Mouse (Mus musculus) hematopoietic stem cell, adult 5-6 weeks (primary cell): Measurements from ENCODE around the gene Mmp2. TPM values are rescaled to one million over a fixed set of nuclear protein-coding genes. Genes with fewer than 3 reads are reported as not detected.

ENCODE experiments used
- ATAC-seq, 2 experiments: fragments of 125-278 bp in 1 of 2; replicated peaks in 1 of 2; 2 replicates each; pipeline ENCODE4 v1.8.0; 2016 to 2017; ENCODE audit warnings: inconsistent platforms in 2 of 2, mild to moderate bottlenecking in 2 of 2, moderate number of reproducible peaks in 2 of 2, low read depth in 1 of 2, moderate TSS enrichment in 1 of 2; ENCODE audit not compliant: low FRiP score in 2 of 2, poor library complexity in 2 of 2, severe bottlenecking in 2 of 2, insufficient read depth in 1 of 2, low TSS enrichment in 1 of 2
- total RNA-seq: library from RNA; stranded (forward); fragments of 172-1452, 232-1000 nt; gene quantifications from 2 replicates; pipeline ENCODE4 v1.2.3, GENCODE M21; 2017

The Mmp2 gene
- total RNA-seq, 1 experiment from 2014 or later = 4.6 TPM

- ATAC-seq = no peak
These were observed 7.1 kb downstream of the Mmp2 start for GRCm38 (mm10) chr8:92834065-92834731.

- no peak for ATAC-seq
These were observed 7.9 kb downstream of the Mmp2 start for GRCm38 (mm10) chr8:92834786-92835500.

GRCm38 (mm10) chr8:92835901-92836300 is 8.8 kb downstream of the Mmp2 start:
- ATAC-seq = no peak

GRCm38 (mm10) chr8:92838616-92839015 is 11.5 kb downstream of the Mmp2 start:
- ATAC-seq = no peak

- no peak for ATAC-seq
These were observed 12.1 kb downstream of the Mmp2 start for GRCm38 (mm10) chr8:92839161-92839560.

- peak in 1 of 2 experiments; percentile 47; a peak in 2 of 4 replicates for ATAC-seq
These were observed 12.8 kb downstream of the Mmp2 start for GRCm38 (mm10) chr8:92839876-92840275.

- peak; percentile 74 to 77 for ATAC-seq
These were observed 19.6 kb downstream of the Mmp2 start for GRCm38 (mm10) chr8:92846684-92847083.

GRCm38 (mm10) chr8:92847299-92847698 is 20.2 kb downstream of the Mmp2 start:
- peak; percentile 73 to 74 for ATAC-seq

GRCm38 (mm10) chr8:92849261-92849660 is 22.2 kb downstream of the Mmp2 start:
- no peak for ATAC-seq

GRCm38 (mm10) chr8:92850239-92850638 is 23.1 kb downstream of the Mmp2 start:
- ATAC-seq = no peak

GRCm38 (mm10) chr8:92851381-92851780 is 24.3 kb downstream of the Mmp2 start:
- ATAC-seq = no peak

- peak; percentile 82 to 83 for ATAC-seq
These were observed 26.3 kb downstream of the Mmp2 start for GRCm38 (mm10) chr8:92853188-92853983.

GRCm38 (mm10) chr8:92854673-92855072 is 27.6 kb downstream of the Mmp2 start:
- peak; percentile 47 to 52; a peak in 3 of 4 replicates for ATAC-seq

- peak; percentile 17 to 47; a peak in 1 of 4 replicates for ATAC-seq
These were observed 28.2 kb downstream of the Mmp2 start, which contains the start of gene Lpcat2 for GRCm38 (mm10) chr8:92855171-92855894. Gene Lpcat2 (plus strand): TSS chr8:92855339.

GRCm38 (mm10) chr8:92856273-92856986 is 29.3 kb downstream of the Mmp2 start:
- no peak for ATAC-seq

GRCm38 (mm10) chr8:92858475-92859182 is 31.5 kb downstream of the Mmp2 start:
- no peak for ATAC-seq
